Mouse (Mus musculus): ENCODE measurements around the gene Pnkp. TPM values are rescaled to one million over a fixed set of nuclear protein-coding genes. Genes with fewer than 3 reads are reported as not detected.

The Pnkp gene
- polyA plus RNA-seq, 1 experiment from 2014 or later: 29.8 TPM

DNA sequence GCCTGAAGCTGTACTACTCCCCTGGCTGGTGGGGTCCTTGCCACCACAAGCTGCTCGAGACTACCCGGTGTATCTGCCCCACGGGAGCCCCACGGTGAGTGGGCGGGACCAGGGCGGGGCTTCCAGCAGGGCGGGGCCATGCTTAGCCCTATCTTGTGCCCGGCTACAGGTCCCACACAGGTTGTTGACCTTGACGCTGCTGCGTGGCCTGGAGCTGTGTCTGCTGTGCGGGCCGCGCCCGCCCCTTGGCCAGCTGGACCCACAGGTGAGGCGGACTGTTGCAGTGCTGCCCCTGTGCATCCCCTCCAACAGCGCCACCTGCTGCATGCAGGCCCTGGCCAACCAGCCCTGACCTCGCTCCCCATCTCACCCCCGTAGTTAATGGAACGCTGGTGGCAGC, 41.7 kb downstream of the Pnkp start:
- H3K9ac ChIP-seq: no peak overlapping the region
- 35% methylated on average over 19 of the region's 19 CpGs for WGBS
- no peak for ATAC-seq (ENCODE audit: insufficient number of reproducible peaks, low FRiP score, low TSS enrichment, low read depth)
- no peak overlapping the region for H3K27ac ChIP-seq
- H3K4me2 ChIP-seq: no peak overlapping the region
- H3K27me3 ChIP-seq: no peaks in the 10 kb centered on the region
- H3K36me3 ChIP-seq: peaks cover 38% of the 10 kb centered on the region
- no peak overlapping the region for H3K4me3 ChIP-seq
- H3K4me1 ChIP-seq: peaks cover 44% of the 10 kb centered on the region
- H3K9me3 ChIP-seq: no peaks in the 10 kb centered on the region

DNA sequence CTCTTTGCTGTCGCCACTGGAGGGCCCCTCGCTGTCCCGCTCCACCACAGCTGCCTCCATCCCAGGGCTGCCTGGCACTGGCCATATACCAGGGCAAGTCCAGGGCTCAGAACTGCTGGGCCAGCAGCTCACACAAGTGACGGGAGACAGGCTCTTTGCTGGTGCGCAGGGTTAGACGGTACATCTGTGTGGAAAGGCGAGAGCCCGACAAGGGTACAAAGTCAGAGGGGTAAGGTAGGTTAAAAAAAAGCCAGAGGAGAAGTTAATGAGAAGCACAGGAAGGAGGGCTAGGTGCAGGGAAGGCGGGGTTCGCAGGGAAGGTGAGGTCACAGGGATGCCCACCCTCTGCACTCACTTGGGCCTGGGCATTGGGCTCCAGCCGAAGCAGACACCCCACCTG, 43.7 kb downstream of the Pnkp start:
- WGBS: 88% methylated on average over 11 of the region's 11 CpGs
- no peak overlapping the region for H3K4me3 ChIP-seq
- H3K27ac ChIP-seq: 0 out of 2 replicates have a peak overlapping the region, but pooled peaks have one; percentile 4

DNA sequence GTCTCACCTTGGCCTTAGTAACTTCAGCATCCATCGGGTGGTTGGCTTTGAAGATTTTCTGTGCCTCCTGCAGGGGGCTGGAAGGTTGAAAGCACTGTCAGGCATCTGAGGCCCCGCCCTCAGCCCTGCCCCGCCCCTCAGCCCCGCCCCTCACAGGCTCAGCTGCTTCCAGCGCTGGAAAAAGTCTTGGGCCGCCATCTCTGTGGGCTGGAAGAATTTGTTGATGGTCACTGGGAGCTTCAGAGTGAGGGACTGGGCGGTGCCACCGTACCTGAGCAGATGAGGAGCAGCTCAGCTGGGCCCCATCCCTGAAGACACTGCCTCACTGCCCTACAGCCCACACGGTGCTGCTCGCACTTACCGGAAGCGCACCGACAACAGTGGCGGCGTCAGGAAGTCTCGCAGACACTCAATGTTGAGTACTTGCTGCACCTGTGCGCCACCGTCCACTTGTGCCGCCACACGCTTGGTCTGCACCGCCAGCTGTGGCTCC, 44.3 kb downstream of the Pnkp start:
- 17% methylated on average over 21 of the region's 21 CpGs for WGBS
- H3K4me2 ChIP-seq: peak overlapping the region; percentile 41
- H3K9me3 ChIP-seq: no peaks in the 10 kb centered on the region
- no peaks in the 10 kb centered on the region for H3K27me3 ChIP-seq
- peaks cover 36% of the 10 kb centered on the region for H3K4me1 ChIP-seq
- H3K4me3 ChIP-seq: peak overlapping the region; percentile 29
- peaks cover 65% of the 10 kb centered on the region for H3K36me3 ChIP-seq
- no peak for ATAC-seq (ENCODE audit: insufficient number of reproducible peaks, low FRiP score, low TSS enrichment, low read depth)
- H3K9ac ChIP-seq: no peak overlapping the region
- peak overlapping the region; percentile 79 for H3K27ac ChIP-seq

More for the DNA sequence above, 43.7 kb downstream of the Pnkp start:
- Histone ChIP-seq H3K4me2 (no peak overlapping the region), H3K4me1 (peaks cover 36% of the 10 kb centered on the region), H3K9me3 (no peaks in the 10 kb centered on the region), H3K36me3 (peaks cover 58% of the 10 kb centered on the region), H3K27me3 (no peaks in the 10 kb centered on the region), H3K9ac (no peak overlapping the region)
- ATAC-seq (ENCODE audit: insufficient number of reproducible peaks, low FRiP score, low TSS enrichment, low read depth): no peak

DNA sequence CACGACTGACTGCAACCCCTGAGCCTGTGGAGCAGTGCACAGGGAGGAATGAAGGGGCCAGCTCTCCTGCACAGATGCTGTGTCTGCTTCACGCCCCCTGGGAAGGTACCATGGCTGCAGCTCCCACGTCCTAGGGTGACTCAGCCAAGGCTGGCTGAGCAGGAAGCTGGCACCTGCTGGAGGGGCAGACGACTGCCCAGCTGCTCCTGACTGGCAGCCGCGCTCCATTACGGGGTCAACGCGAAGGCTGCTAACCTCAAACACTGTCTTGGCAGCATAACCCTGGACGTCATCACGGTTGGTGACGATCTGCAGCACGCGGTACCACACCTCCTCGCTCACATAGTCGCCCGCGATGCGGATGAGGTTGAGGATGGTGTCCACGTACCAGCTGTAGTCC, 48.5 kb downstream of the Pnkp start:
- Histone ChIP-seq H3K4me3 (no peak overlapping the region), H3K9ac (no peak overlapping the region), H3K27me3 (no peaks in the 10 kb centered on the region), H3K4me1 (peaks cover 12% of the 10 kb centered on the region), H3K27ac (no peak overlapping the region), H3K36me3 (peaks cover 86% of the 10 kb centered on the region), H3K9me3 (no peaks in the 10 kb centered on the region), H3K4me2 (no peak overlapping the region)
- 93% methylated on average over 20 of the region's 20 CpGs for WGBS
- no peak for ATAC-seq (ENCODE audit: insufficient number of reproducible peaks, low FRiP score, low TSS enrichment, low read depth)

DNA sequence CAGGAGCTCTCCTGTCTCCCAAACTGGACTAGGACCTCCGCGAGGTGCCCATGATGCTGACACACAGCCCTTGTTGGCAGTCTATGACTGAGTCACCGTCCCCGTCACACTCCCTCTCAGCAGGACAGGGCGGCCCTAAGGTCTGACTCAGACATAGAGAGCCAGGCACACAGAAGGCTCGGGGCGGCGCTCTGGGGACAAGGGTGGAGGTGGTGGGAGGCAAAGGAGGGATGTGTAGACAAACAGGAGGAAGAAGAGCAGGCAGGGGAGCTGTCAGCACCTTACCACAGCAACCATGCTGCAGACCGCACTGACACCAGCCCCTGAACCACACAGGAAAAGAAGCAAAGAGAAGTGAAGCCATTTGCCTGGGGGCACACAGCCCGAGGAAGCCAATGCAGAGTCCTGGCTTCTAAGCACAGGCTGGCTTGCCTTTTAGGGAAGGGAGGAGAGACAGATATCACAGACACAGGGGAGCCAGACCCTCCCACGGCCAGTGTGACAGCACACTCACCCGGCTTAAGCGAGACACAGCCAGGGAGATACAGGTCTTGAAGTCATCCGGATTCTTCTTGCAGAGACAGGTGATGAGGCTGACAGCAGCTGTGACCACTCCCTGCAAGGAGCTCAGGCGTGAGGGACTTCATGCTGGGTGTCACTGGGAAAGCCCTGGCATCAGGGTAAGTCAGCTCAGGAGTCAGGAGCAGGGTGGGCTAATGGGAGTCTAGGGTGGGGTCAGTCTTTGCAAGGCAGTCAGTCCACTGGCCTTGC, 52.0 kb downstream of the Pnkp start:
- no peak overlapping the region for H3K4me3 ChIP-seq
- no peak for ATAC-seq (ENCODE audit: insufficient number of reproducible peaks, low FRiP score, low TSS enrichment, low read depth)
- H3K9me3 ChIP-seq: no peaks in the 10 kb centered on the region
- peaks cover 94% of the 10 kb centered on the region for H3K36me3 ChIP-seq
- no peaks in the 10 kb centered on the region for H3K27me3 ChIP-seq
- H3K4me1 ChIP-seq: no peaks in the 10 kb centered on the region
- 89% methylated on average over 15 of the region's 15 CpGs for WGBS
- H3K27ac ChIP-seq: no peak overlapping the region
- no peak overlapping the region for H3K4me2 ChIP-seq
- no peak overlapping the region for H3K9ac ChIP-seq

MicroRNAs within 50 kb of the gene (microRNA counts, 519-probe panel; counts per million panel counts)
- microRNA mmu-miR-707: not detected

Small RNA genes lying within 50 kb of the gene (microRNA-seq; reads per million reads assigned to microRNA genes)
- not detected for gene Mir707

Other genes starting within 250 kb of the Pnkp start
- gene Myh14, start 186.3 kb upstream of the Pnkp start, polyA plus RNA-seq (2015; fragmentation: Nextera tagmentation; extraction: Ambion mirVana): 5.4 and 6.4 TPM in 2 replicates
- not detected in 2 replicates for gene Izumo2, start 148.4 kb upstream of the Pnkp start, polyA plus RNA-seq (2015; fragmentation: Nextera tagmentation; extraction: Ambion mirVana)
- gene Vrk3, start 108.7 kb upstream of the Pnkp start, polyA plus RNA-seq (2015; fragmentation: Nextera tagmentation; extraction: Ambion mirVana): 30.4 and 30.8 TPM in 2 replicates
- gene Zfp473, start 106.1 kb upstream of the Pnkp start, polyA plus RNA-seq (2015; fragmentation: Nextera tagmentation; extraction: Ambion mirVana): 1.7 TPM in 2 replicates
- gene Nup62, start 41.1 kb upstream of the Pnkp start, polyA plus RNA-seq (2015; fragmentation: Nextera tagmentation; extraction: Ambion mirVana): 83.6 and 88.0 TPM in 2 replicates
- 1.0 and 1.6 TPM in 2 replicates for gene Il4i1, start 40.8 kb upstream of the Pnkp start, polyA plus RNA-seq (2015; fragmentation: Nextera tagmentation; extraction: Ambion mirVana)
- 5.7 and 6.2 TPM in 2 replicates for gene Atf5, start 40.5 kb upstream of the Pnkp start, polyA plus RNA-seq (2015; fragmentation: Nextera tagmentation; extraction: Ambion mirVana)
- gene Akt1s1, start 8.1 kb upstream of the Pnkp start, polyA plus RNA-seq (2015; fragmentation: Nextera tagmentation; extraction: Ambion mirVana): 118 and 124 TPM in 2 replicates
- 82.6 and 89.6 TPM in 2 replicates for gene Tbc1d17, start 8.1 kb upstream of the Pnkp start, polyA plus RNA-seq (2015; fragmentation: Nextera tagmentation; extraction: Ambion mirVana)
- 286 and 373 TPM in 2 replicates for gene Ptov1, start 12.6 kb downstream of the Pnkp start, polyA plus RNA-seq (2015; fragmentation: Nextera tagmentation; extraction: Ambion mirVana)
- 103 and 109 TPM in 2 replicates for gene Med25, start 35.6 kb downstream of the Pnkp start, polyA plus RNA-seq (2015; fragmentation: Nextera tagmentation; extraction: Ambion mirVana)
- gene Fuz, start 38.9 kb downstream of the Pnkp start, polyA plus RNA-seq (2015; fragmentation: Nextera tagmentation; extraction: Ambion mirVana): 22.8 and 24.2 TPM in 2 replicates
- gene Ap2a1, start 72.4 kb downstream of the Pnkp start, polyA plus RNA-seq (2015; fragmentation: Nextera tagmentation; extraction: Ambion mirVana): 68.8 and 71.9 TPM in 2 replicates
- gene Tsks, start 86.1 kb downstream of the Pnkp start, polyA plus RNA-seq (2015; fragmentation: Nextera tagmentation; extraction: Ambion mirVana): 0.17 TPM in 1 of 2 replicates, not detected in the other
- 27.9 and 28.3 TPM in 2 replicates for gene Cpt1c, start 117.7 kb downstream of the Pnkp start, polyA plus RNA-seq (2015; fragmentation: Nextera tagmentation; extraction: Ambion mirVana)
- gene Prmt1, start 129.4 kb downstream of the Pnkp start, polyA plus RNA-seq (2015; fragmentation: Nextera tagmentation; extraction: Ambion mirVana): 408 and 429 TPM in 2 replicates
- 101 and 105 TPM in 2 replicates for gene Irf3, start 140.5 kb downstream of the Pnkp start, polyA plus RNA-seq (2015; fragmentation: Nextera tagmentation; extraction: Ambion mirVana)
- 58.8 and 59.4 TPM in 2 replicates for gene Bcl2l12, start 141.6 kb downstream of the Pnkp start, polyA plus RNA-seq (2015; fragmentation: Nextera tagmentation; extraction: Ambion mirVana)
- gene Scaf1, start 159.2 kb downstream of the Pnkp start, polyA plus RNA-seq (2015; fragmentation: Nextera tagmentation; extraction: Ambion mirVana): 34.8 TPM in 2 replicates
- gene Rras, start 160.8 kb downstream of the Pnkp start, polyA plus RNA-seq (2015; fragmentation: Nextera tagmentation; extraction: Ambion mirVana): 44.9 and 49.1 TPM in 2 replicates
- 9.3 and 11.5 TPM in 2 replicates for gene Prr12, start 195.7 kb downstream of the Pnkp start, polyA plus RNA-seq (2015; fragmentation: Nextera tagmentation; extraction: Ambion mirVana)
- 63.0 and 70.3 TPM in 2 replicates for gene Nosip, start 205.3 kb downstream of the Pnkp start, polyA plus RNA-seq (2015; fragmentation: Nextera tagmentation; extraction: Ambion mirVana)
- 23.1 and 25.1 TPM in 2 replicates for gene Prrg2, start 205.5 kb downstream of the Pnkp start, polyA plus RNA-seq (2015; fragmentation: Nextera tagmentation; extraction: Ambion mirVana)
- gene Rcn3, start 235.1 kb downstream of the Pnkp start, polyA plus RNA-seq (2015; fragmentation: Nextera tagmentation; extraction: Ambion mirVana): 653 and 714 TPM in 2 replicates
- gene Fcgrt, start 246.7 kb downstream of the Pnkp start, polyA plus RNA-seq (2015; fragmentation: Nextera tagmentation; extraction: Ambion mirVana): 99.7 and 121 TPM in 2 replicates

All from limb, embryonic 15.5 days (tissue).